In genomic region chr11:24082385-24083075, GRCm38 (mm10) we compare ENCODE assay signal across 10 mouse cellular contexts. TPM values are rescaled to one million over a fixed set of nuclear protein-coding genes. Genes with fewer than 3 reads are reported as not detected.
A peak's percentile ranks its signal among the peaks of the same experiment; 100 is the strongest.
DNase-seq lines count a peak whose midpoint lies in the region; ATAC-seq and TF ChIP-seq lines count a peak whose summit lies in the region.
"Had no signal": no experiment of that assay in that cellular context is flagged by ENCODE, and none has a peak within 500 bp of the region (broad histone marks: within the 10 kb centered on the region; RNA-seq: fewer than 3 reads in every experiment).

No protein-coding gene starts in this region.

- no peak overlapping the region for H3K27ac ChIP-seq in kidney, postnatal 0 days
- peak overlapping the region; percentile 97 for H3K27ac ChIP-seq in embryonic facial prominence, embryonic 12.5 days
- H3K27ac ChIP-seq in hindbrain, embryonic 16.5 days (ENCODE audit: low read depth, low read length) = peak overlapping the region; percentile 91
- H3K27ac ChIP-seq in midbrain, embryonic 15.5 days = peak overlapping the region; percentile 97

- H3K4me2 ChIP-seq in kidney, postnatal 0 days (ENCODE audit: low read length) = peak overlapping the region; percentile 95
- H3K4me2 ChIP-seq in embryonic facial prominence, embryonic 12.5 days (replicated peaks) = peak overlapping the region; percentile 88
- H3K4me2 ChIP-seq in hindbrain, embryonic 16.5 days (ENCODE audit: low read length) = peak overlapping the region; percentile 84
- peak overlapping the region; percentile 93 for H3K4me2 ChIP-seq in midbrain, embryonic 15.5 days

- H3K4me3 ChIP-seq in kidney, postnatal 0 days (replicated peaks; ENCODE audit: low read depth, low read length) = peak overlapping the region; percentile 58; the same call in 1 of the 2 replicates
- peak overlapping the region; percentile 80 for H3K4me3 ChIP-seq in embryonic facial prominence, embryonic 12.5 days
- H3K4me3 ChIP-seq in hindbrain, embryonic 16.5 days (ENCODE audit: low read length) = peak overlapping the region; percentile 78
- peak overlapping the region; percentile 89 for H3K4me3 ChIP-seq in midbrain, embryonic 15.5 days

- no peaks in the 10 kb centered on the region for H3K9me3 ChIP-seq in kidney, postnatal 0 days (replicated peaks; ENCODE audit: low read length)
- no peaks in the 10 kb centered on the region for H3K9me3 ChIP-seq in embryonic facial prominence, embryonic 12.5 days
- H3K9me3 ChIP-seq in hindbrain, embryonic 16.5 days (ENCODE audit: control insufficient read depth, low read length) = no peaks in the 10 kb centered on the region
- H3K9me3 ChIP-seq in midbrain, embryonic 15.5 days = no peaks in the 10 kb centered on the region

- 0 out of 2 replicates have a peak overlapping the region, but pooled peaks have one; percentile 40 for H3K9ac ChIP-seq in kidney, postnatal 0 days (ENCODE audit: low read depth, low read length)
- peak overlapping the region; percentile 98 for H3K9ac ChIP-seq in embryonic facial prominence, embryonic 12.5 days
- H3K9ac ChIP-seq in hindbrain, embryonic 16.5 days (ENCODE audit: low read depth, low read length) = peak overlapping the region; percentile 86
- peak overlapping the region; percentile 93 for H3K9ac ChIP-seq in midbrain, embryonic 15.5 days

- 37% methylated on average over 11 of the region's 11 CpGs for WGBS in kidney, postnatal 0 days
- WGBS in embryonic facial prominence, embryonic 12.5 days = 11% methylated on average over 11 of the region's 11 CpGs
- WGBS in hindbrain, embryonic 16.5 days = 14% methylated on average over 11 of the region's 11 CpGs
- 12% methylated on average over 11 of the region's 11 CpGs for WGBS in midbrain, embryonic 15.5 days

- peaks cover 52% of the 10 kb centered on the region for H3K27me3 ChIP-seq in kidney, postnatal 0 days (ENCODE audit: insufficient read depth, low read length)
- H3K27me3 ChIP-seq in embryonic facial prominence, embryonic 12.5 days = no peaks in the 10 kb centered on the region
- no peaks in the 10 kb centered on the region for H3K27me3 ChIP-seq in hindbrain, embryonic 16.5 days (replicated peaks; ENCODE audit: control insufficient read depth, insufficient read depth, low read length)
- H3K27me3 ChIP-seq in midbrain, embryonic 15.5 days (replicated peaks) = no peaks in the 10 kb centered on the region

- no peaks in the 10 kb centered on the region for H3K36me3 ChIP-seq in kidney, postnatal 0 days (ENCODE audit: insufficient read depth, low read length)
- H3K36me3 ChIP-seq in embryonic facial prominence, embryonic 12.5 days = peaks cover 21% of the 10 kb centered on the region
- H3K36me3 ChIP-seq in hindbrain, embryonic 16.5 days (ENCODE audit: control insufficient read depth, insufficient read depth, low read length) = no peaks in the 10 kb centered on the region
- H3K36me3 ChIP-seq in midbrain, embryonic 15.5 days (replicated peaks) = no peaks in the 10 kb centered on the region

- DNase-seq in kidney, postnatal 0 days (ENCODE audit: low spot score) = no peak
- no peak for DNase-seq in kidney, postnatal 36 days
- DNase-seq in cerebellum, postnatal 36 days = no peak
- no peak for DNase-seq in adrenal gland, postnatal 36 days
- DNase-seq: cerebellum, adult 8-10 months had no signal

- no peak for TF ChIP-seq CTCF in kidney, postnatal 0 days (IDR thresholded peaks at IDR 0.05; ENCODE audit: low read depth)

- H3K4me1 ChIP-seq in kidney, postnatal 0 days (replicated peaks; ENCODE audit: insufficient read depth, low read length) = peaks cover 13% of the 10 kb centered on the region; the same call in 1 of the 2 replicates
- peaks cover 27% of the 10 kb centered on the region for H3K4me1 ChIP-seq in embryonic facial prominence, embryonic 12.5 days
- peaks cover 3% of the 10 kb centered on the region for H3K4me1 ChIP-seq in hindbrain, embryonic 16.5 days (ENCODE audit: control insufficient read depth, insufficient read depth, low read depth, low read length)
- H3K4me1 ChIP-seq in midbrain, embryonic 15.5 days = peaks cover 50% of the 10 kb centered on the region

- no peak for ATAC-seq in kidney, postnatal 0 days (replicated peaks; ENCODE audit: low FRiP score, low read depth)
- no peak for ATAC-seq in embryonic facial prominence, embryonic 12.5 days (ENCODE audit: insufficient number of reproducible peaks, insufficient read depth, low FRiP score, low TSS enrichment)
- ATAC-seq in hindbrain, embryonic 16.5 days = no peak
- no peak for ATAC-seq in midbrain, embryonic 15.5 days (replicated peaks)
- ATAC-seq in granulocyte monocyte progenitor cell, adult 5-6 weeks (replicated peaks; ENCODE audit: poor library complexity, severe bottlenecking) = no peak

RNA-seq across cellular contexts. Expression of gene Bcl11a, which starts 4.7 kb away (rescaled TPM):
- 0.95 and 1.3 TPM in 2 replicates for polyA plus RNA-seq in kidney, postnatal 0 days (2015; fragmentation: Nextera tagmentation; extraction: Ambion mirVana)
- 80.5 and 86.3 TPM in 2 replicates for polyA plus RNA-seq in embryonic facial prominence, embryonic 12.5 days (2016; fragmentation: Nextera tagmentation; extraction: Ambion mirVana)
- polyA plus RNA-seq in hindbrain, embryonic 16.5 days (2015; fragmentation: Nextera tagmentation; extraction: Ambion mirVana) = 97.9 and 105 TPM in 2 replicates
- polyA plus RNA-seq in midbrain, embryonic 15.5 days (2015; fragmentation: Nextera tagmentation; extraction: Ambion mirVana) = 101 and 105 TPM in 2 replicates
- 33.7 and 44.4 TPM in 2 replicates for total RNA-seq in granulocyte monocyte progenitor cell, adult 5-6 weeks (2014; fragmentation: Nextera tagmentation)
- 10.0 and 16.0 TPM in 2 replicates for total RNA-seq in granulocyte monocyte progenitor cell, adult 5-6 weeks (2017)
- 1 to 10 TPM; 4.9 to 5.4 TPM for total RNA-seq in adrenal gland, postnatal 36 days (2021)

RNA-seq across cellular contexts. Expression of gene A830031A19Rik, which starts 7.7 kb away (rescaled TPM):
- polyA plus RNA-seq in kidney, postnatal 0 days (2015; fragmentation: Nextera tagmentation; extraction: Ambion mirVana) = not detected in 2 replicates
- polyA plus RNA-seq in embryonic facial prominence, embryonic 12.5 days (2016; fragmentation: Nextera tagmentation; extraction: Ambion mirVana) = not detected in 2 replicates
- 0.21 TPM in 1 of 2 replicates, not detected in the other for polyA plus RNA-seq in hindbrain, embryonic 16.5 days (2015; fragmentation: Nextera tagmentation; extraction: Ambion mirVana)
- 0.23 TPM in 1 of 2 replicates, not detected in the other for polyA plus RNA-seq in midbrain, embryonic 15.5 days (2015; fragmentation: Nextera tagmentation; extraction: Ambion mirVana)
- not detected in 2 replicates for total RNA-seq in granulocyte monocyte progenitor cell, adult 5-6 weeks (2014; fragmentation: Nextera tagmentation)
- total RNA-seq in granulocyte monocyte progenitor cell, adult 5-6 weeks (2017) = not detected in 2 replicates
- total RNA-seq in adrenal gland, postnatal 36 days (2021) = not detected
- polyA plus RNA-seq: large intestine, adult 2 months had no signal

Comparison
In these comparisons a context has a peak if more than half of its experiments do, and no peak if none do; other contexts are left out.
1. H3K9ac ChIP-seq: peak in every context shown above with its lines; median percentile 98 in embryonic facial prominence, embryonic 12.5 days; 93 in midbrain, embryonic 15.5 days; 86 in hindbrain, embryonic 16.5 days; 40 in kidney, postnatal 0 days.
2. RNA of gene Bcl11a, which starts 4.7 kb away (polyA plus RNA-seq): 101 to 105 TPM in midbrain, embryonic 15.5 days, 97.9 to 105 TPM in hindbrain, embryonic 16.5 days and 80.5 to 86.3 TPM in embryonic facial prominence, embryonic 12.5 days; 0.95 to 1.3 TPM in kidney, postnatal 0 days; every median in the first group is over 10 times any median in the second.
3. Peak in every context shown above with its lines, with median percentiles within 50 percentile points of each other: H3K4me2 ChIP-seq and H3K4me3 ChIP-seq.